Mouse (Mus musculus) neural tube, embryonic 15.5 days (tissue): ENCODE data around the gene Tmem132b. TPM values are rescaled to one million over a fixed set of nuclear protein-coding genes. Genes with fewer than 3 reads are reported as not detected.

Experiments used
- ATAC-seq: fragments of 200-750 bp; cut with Nextera tagmentation; 2 replicates; pipeline ENCODE4 v1.8.0; 2017; ENCODE audit warnings: mild to moderate bottlenecking, moderate TSS enrichment, moderate library complexity; ENCODE audit not compliant: low FRiP score
- H3K27ac ChIP-seq: fragments of 300-500 bp; sonication (generic); replicated peaks from 2 replicates; pipeline ENCODE4 v1.5.1; 2015; ENCODE audit warnings: mild to moderate bottlenecking, inconsistent platforms
- H3K27me3 ChIP-seq: fragments of 300-500 bp; sonication (generic); replicated peaks from 2 replicates; pipeline ENCODE4 v1.6.1; 2015; ENCODE audit warnings: inconsistent platforms
- H3K36me3 ChIP-seq: fragments of 300-500 bp; sonication (generic); 2 replicates; pipeline ENCODE4 v1.6.1; 2015; ENCODE audit warnings: inconsistent platforms
- H3K4me1 ChIP-seq: fragments of 300-500 bp; sonication (generic); 2 replicates; pipeline ENCODE4 v1.6.1; 2015; ENCODE audit warnings: inconsistent platforms
- H3K4me2 ChIP-seq: fragments of 300-500 bp; sonication (generic); 2 replicates; pipeline ENCODE4 v1.6.1; 2015; ENCODE audit warnings: inconsistent platforms, mild to moderate bottlenecking, moderate library complexity
- H3K4me3 ChIP-seq: fragments of 300-500 bp; sonication (generic); replicated peaks from 2 replicates; pipeline ENCODE4 v1.5.1; 2015; ENCODE audit warnings: mild to moderate bottlenecking, inconsistent platforms
- H3K9ac ChIP-seq: fragments of 300-500 bp; sonication (generic); replicated peaks from 2 replicates; pipeline ENCODE4 v1.6.1; 2015; ENCODE audit warnings: mild to moderate bottlenecking, inconsistent platforms
- H3K9me3 ChIP-seq: fragments of 300-500 bp; sonication (generic); replicated peaks from 2 replicates; pipeline ENCODE4 v1.6.1; 2016; ENCODE audit warnings: inconsistent platforms
- WGBS: fragments of 180-500 bp; shearing (Covaris S2); methylation state at CpG from one replicate; pipeline ENCODE4 v1.1.7; 2015; ENCODE audit warnings: mixed read lengths; 5-methylcytosine and 5-hydroxymethylcytosine counted together
- polyA plus RNA-seq: library from polyadenylated mRNA; unstranded; fragments of >200 nt; fragmentation: Nextera tagmentation; extraction: Ambion mirVana; gene quantifications from 2 replicates; pipeline ENCODE4 v1.2.1, GENCODE M21; 2015

The Tmem132b gene
- polyA plus RNA-seq, 1 experiment from 2014 or later, result 5.6 TPM

DNA sequence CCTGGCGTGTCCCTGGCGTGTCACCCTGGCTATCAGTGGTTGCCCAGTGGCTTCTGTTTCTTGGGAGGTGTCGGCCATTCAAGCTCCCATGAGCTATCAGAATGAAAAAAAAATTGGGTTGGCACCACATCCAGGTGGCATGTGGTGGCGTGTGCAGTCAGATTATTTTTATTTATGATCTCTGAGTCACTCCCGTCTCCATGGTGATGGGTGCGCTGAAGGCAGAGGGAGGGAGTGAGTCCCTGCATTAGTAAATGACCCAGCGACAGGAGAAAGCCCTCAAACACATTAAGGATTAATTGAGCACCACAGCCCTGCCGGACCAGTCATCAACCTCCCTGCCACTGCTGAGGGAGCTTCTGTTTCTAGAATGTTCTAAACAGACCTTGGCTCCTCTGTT lies 52.3 kb downstream of the Tmem132b start:
- WGBS, result 54% methylated on average over 8 of the region's 8 CpGs
- no peak for ATAC-seq
- H3K4me2 ChIP-seq, result no peak overlapping the region
- H3K4me1 ChIP-seq, result peaks cover 7% of the 10 kb centered on the region
- no peak overlapping the region for H3K4me3 ChIP-seq
- no peaks in the 10 kb centered on the region for H3K9me3 ChIP-seq
- no peak overlapping the region for H3K27ac ChIP-seq
- H3K9ac ChIP-seq, result no peak overlapping the region
- H3K36me3 ChIP-seq, result no peaks in the 10 kb centered on the region
- no peaks in the 10 kb centered on the region for H3K27me3 ChIP-seq

DNA sequence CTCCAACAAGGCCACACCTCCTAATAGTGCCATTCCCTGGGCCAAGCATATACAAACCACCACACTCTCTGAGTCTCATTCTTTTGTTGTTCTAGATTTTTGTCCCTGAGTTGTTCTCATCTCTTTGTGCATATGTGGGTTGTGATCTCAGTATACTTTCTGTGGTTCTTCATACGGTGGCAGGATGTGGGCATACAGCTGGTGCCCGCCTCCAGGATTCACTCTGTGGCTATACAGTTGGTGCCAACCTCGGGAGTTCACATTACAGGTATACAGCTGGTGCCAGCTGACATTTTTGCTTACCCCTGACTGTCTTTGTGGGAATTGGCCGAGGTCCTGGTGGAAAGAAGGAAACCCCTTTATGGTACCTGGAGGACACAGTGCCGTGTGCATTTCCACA lies 53.6 kb downstream of the Tmem132b start:
- Histone ChIP-seq H3K36me3 (no peaks in the 10 kb centered on the region), H3K27ac (no peak overlapping the region), H3K9me3 (no peaks in the 10 kb centered on the region), H3K4me3 (no peak overlapping the region), H3K4me1 (peaks cover 18% of the 10 kb centered on the region), H3K27me3 (no peaks in the 10 kb centered on the region), H3K4me2 (no peak overlapping the region), H3K9ac (no peak overlapping the region)
- WGBS, result 86% methylated on average over 5 of the region's 5 CpGs
- ATAC-seq, result no peak

DNA sequence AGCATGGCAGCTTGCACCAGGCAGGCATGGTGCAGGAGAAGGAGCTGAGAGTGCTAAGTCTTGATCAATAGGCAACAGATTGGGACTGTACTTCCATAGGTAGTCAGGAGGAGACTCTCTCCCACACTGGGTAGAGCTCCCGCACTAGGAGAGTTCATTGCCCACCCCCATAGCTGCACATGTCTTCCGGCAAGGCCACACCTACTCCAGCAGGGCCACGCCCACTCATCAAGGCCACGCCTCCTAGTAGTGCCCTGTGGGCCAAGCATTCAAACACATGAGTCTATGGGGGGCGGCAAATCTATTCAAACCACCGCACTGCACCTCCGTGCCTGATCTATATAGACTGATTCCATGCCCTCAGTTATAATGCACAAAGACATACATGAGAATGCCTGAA lies 56.6 kb downstream of the Tmem132b start:
- H3K9me3 ChIP-seq, result no peaks in the 10 kb centered on the region
- H3K27me3 ChIP-seq, result no peaks in the 10 kb centered on the region
- no peak overlapping the region for H3K4me2 ChIP-seq
- H3K4me3 ChIP-seq, result no peak overlapping the region
- peaks cover 18% of the 10 kb centered on the region for H3K4me1 ChIP-seq
- ATAC-seq, result no peak
- 74% methylated on average over 7 of the region's 7 CpGs for WGBS
- H3K36me3 ChIP-seq, result no peaks in the 10 kb centered on the region
- no peak overlapping the region for H3K9ac ChIP-seq
- no peak overlapping the region for H3K27ac ChIP-seq

DNA sequence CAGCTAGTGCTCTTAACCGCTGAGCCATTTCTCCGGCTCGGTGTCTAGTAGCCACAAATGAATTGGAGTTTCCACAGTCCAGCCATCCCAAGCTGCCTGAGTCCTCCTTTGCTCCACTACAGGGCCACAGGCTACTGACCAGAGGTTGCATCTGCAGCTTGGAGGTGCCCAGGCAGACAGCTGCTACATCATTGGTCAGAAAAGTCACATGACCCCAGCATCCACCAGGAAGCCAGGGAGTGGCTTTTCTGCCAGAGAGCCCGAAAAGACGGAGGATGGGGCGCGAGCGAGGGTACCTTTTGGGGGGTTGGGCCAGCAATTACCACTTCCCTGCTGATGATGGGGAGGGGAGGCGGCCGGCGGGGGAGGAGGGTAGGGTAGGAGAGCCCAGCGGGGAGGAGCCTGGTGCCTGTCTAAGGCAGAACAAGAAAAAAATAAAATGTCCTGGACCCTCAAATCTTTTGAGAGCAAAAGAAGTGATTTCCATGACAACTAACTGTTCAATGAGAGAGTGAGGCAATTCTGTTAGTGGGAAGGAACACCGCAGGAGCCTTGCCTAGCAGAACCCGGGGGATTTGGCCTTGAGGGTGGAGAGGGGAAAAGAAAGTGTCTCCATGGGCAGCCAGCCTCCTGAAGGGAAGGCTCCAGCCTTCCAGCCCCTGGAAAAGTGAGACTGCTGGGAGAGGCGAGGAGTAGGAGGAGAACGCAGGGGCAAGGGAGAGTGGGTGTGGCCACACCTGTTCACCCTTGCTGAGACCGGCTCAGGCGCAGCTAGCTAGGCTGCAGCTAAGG lies 57.5 kb downstream of the Tmem132b start:
- H3K27me3 ChIP-seq, result no peaks in the 10 kb centered on the region
- peak; percentile 71 for ATAC-seq
- H3K27ac ChIP-seq, result peak overlapping the region; percentile 54; the same call in 1 of the 2 replicates
- peak overlapping the region; percentile 44 for H3K4me3 ChIP-seq
- 4% methylated on average over 18 of the region's 18 CpGs for WGBS
- peak overlapping the region; percentile 38 for H3K9ac ChIP-seq
- peak overlapping the region; percentile 68 for H3K4me2 ChIP-seq
- no peaks in the 10 kb centered on the region for H3K9me3 ChIP-seq
- no peaks in the 10 kb centered on the region for H3K36me3 ChIP-seq
- peaks cover 16% of the 10 kb centered on the region for H3K4me1 ChIP-seq

DNA sequence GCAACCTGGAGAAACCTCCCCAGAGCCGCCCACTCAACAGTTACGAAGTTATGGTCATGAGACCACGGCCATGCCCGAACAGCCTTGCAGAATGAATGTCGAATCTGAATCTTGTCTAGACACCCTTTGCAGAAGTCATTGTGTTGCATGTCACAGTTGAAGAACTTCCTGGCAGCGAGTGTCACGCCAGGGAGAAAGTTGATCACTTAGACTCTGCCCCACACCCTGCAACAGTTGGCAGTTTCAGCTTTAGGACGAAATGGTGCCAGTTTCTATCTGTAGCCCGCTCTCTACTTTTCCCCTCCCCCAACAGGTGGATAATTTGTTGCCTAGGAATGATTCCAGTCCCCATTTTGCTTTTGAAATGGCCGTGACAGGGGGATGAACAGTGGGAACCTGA lies 66.5 kb downstream of the Tmem132b start:
- H3K27ac ChIP-seq, result no peak overlapping the region
- 83% methylated on average over 10 of the region's 10 CpGs for WGBS
- no peak for ATAC-seq

DNA sequence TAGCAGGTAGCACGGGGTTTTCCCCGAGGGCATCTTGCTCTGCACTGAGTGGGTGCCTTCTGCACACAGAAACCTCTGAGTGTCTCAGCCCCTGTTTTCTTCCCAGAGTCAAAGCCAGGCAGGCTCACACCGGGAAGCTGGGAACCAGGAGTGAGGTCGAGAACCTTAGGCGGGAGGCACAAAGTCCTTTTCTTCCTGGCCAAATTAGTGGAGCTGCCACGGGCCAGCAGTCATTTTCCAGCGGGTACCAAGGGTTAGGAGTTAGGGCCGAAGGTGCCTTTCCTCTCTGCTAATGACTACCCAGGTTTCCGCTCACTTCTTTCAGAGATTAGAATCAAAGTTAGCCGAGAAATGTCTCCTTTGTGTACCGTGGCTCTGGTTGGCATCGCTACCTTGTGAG lies 75.6 kb downstream of the Tmem132b start:
- Histone ChIP-seq H3K4me2 (no peak overlapping the region), H3K9me3 (no peaks in the 10 kb centered on the region), H3K9ac (no peak overlapping the region), H3K36me3 (no peaks in the 10 kb centered on the region), H3K27me3 (0 out of 2 replicates have a peak, but pooled peaks cover 3% of the 10 kb centered on the region), H3K4me1 (peaks cover 8% of the 10 kb centered on the region), H3K4me3 (no peak overlapping the region), H3K27ac (no peak overlapping the region)
- ATAC-seq, result no peak
- WGBS, result 77% methylated on average over 12 of the region's 12 CpGs

More for the DNA sequence above, 66.5 kb downstream of the Tmem132b start:
- Histone ChIP-seq H3K4me3 (no peak overlapping the region), H3K27me3 (no peaks in the 10 kb centered on the region), H3K9me3 (no peaks in the 10 kb centered on the region), H3K4me1 (peaks cover 3% of the 10 kb centered on the region; the same call in 1 of the 2 replicates), H3K9ac (no peak overlapping the region), H3K4me2 (no peak overlapping the region), H3K36me3 (no peaks in the 10 kb centered on the region)

DNA sequence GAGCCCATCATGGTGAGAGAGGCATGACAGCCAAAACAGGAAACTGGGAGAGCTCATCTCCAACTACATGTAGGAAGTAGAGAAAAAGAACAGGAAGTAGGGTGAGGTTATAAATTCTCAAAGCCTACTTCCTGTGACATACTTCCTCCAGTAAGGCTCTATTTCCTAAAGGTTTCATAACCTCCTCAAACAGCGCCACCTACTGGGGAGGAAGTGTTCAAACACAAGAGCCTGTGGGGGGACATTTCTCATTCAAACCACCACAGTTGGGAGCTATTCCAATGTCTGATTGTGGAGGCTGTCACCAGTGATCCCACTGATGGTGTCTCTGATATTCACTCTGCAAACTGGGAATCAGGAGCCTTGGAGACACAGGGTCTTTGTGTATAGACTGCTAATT lies 78.4 kb downstream of the Tmem132b start:
- H3K36me3 ChIP-seq, result no peaks in the 10 kb centered on the region
- no peak overlapping the region for H3K4me2 ChIP-seq
- ATAC-seq, result no peak
- H3K9ac ChIP-seq, result no peak overlapping the region
- H3K4me1 ChIP-seq, result peaks cover 8% of the 10 kb centered on the region
- WGBS, result 75% methylated on average over 1 of the region's 1 CpGs
- H3K27me3 ChIP-seq, result 0 out of 2 replicates have a peak, but pooled peaks cover 3% of the 10 kb centered on the region
- no peak overlapping the region for H3K4me3 ChIP-seq
- H3K9me3 ChIP-seq, result no peaks in the 10 kb centered on the region
- H3K27ac ChIP-seq, result no peak overlapping the region

DNA sequence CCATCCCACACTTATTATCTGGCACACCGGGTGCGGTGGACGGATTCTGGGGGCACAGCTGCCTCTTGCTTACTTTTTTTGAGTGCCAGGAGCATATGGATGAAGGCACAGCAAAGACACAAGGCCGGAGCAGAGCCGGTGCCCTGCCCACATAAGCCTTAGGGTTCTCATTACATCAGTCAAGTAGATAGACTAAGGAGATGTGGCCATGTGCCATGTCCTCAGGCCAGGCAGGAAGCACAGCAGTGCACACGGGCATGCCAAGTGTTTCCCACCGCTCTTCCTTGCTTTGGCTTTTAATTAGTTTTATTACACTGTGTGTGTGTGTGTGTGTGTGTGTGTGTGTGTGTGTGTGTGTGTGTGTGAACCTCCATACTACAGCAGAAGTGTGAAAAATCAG lies 80.9 kb downstream of the Tmem132b start:
- no peak overlapping the region for H3K27ac ChIP-seq
- no peaks in the 10 kb centered on the region for H3K36me3 ChIP-seq
- H3K9ac ChIP-seq, result no peak overlapping the region
- peaks cover 8% of the 10 kb centered on the region for H3K4me1 ChIP-seq
- H3K27me3 ChIP-seq, result 0 out of 2 replicates have a peak, but pooled peaks cover 3% of the 10 kb centered on the region
- H3K4me3 ChIP-seq, result no peak overlapping the region
- 74% methylated on average over 7 of the region's 7 CpGs for WGBS
- no peaks in the 10 kb centered on the region for H3K9me3 ChIP-seq
- no peak overlapping the region for H3K4me2 ChIP-seq
- ATAC-seq, result no peak

DNA sequence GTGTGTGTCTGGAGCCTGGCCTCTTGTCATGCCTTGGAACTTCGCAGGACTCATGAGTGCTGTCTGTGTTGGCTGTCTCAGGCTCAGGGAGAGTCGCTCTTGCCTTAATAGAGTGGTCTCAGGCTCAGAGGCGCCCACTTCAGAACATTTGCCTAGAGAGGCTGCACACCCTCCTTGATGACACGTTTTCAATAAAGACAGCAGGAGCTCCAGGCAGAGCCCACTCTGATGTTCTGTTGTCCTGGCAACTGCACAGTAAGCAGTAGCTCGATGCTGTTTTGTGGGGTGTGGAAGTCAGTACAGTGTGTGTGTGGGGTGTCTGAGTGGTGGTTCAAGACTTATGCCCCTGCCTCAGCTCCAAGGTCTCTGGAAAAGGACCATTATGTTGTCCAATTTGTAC lies 81.6 kb downstream of the Tmem132b start:
- ATAC-seq, result no peak
- 60% methylated on average over 5 of the region's 5 CpGs for WGBS
- no peak overlapping the region for H3K9ac ChIP-seq

DNA sequence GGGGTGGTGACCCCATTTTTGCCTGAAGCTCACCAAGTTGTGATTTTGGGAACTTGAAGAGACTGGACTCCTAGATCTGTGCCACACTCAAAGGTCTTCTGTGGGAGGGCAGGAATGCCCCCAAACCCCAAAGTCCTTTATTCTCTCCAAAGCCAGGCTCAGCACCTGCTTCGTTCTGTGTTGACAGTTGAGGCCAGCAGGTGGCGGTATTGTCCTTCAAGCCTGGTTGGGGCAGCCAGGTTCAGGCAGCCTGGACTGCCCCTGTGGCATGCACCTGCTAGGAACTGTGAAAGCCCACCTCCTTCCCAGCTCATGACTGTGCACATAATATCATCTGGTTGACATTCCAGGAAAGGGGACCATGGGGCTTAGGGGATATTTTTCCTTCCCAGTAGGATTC lies 82.8 kb downstream of the Tmem132b start:
- Histone ChIP-seq H3K9me3 (no peaks in the 10 kb centered on the region; the same call in 1 of the 2 replicates), H3K9ac (no peak overlapping the region), H3K36me3 (no peaks in the 10 kb centered on the region), H3K27me3 (no peaks in the 10 kb centered on the region), H3K4me1 (peaks cover 2% of the 10 kb centered on the region; the same call in 1 of the 2 replicates), H3K4me2 (no peak overlapping the region), H3K27ac (no peak overlapping the region), H3K4me3 (no peak overlapping the region)
- 42% methylated on average over 2 of the region's 2 CpGs for WGBS
- no peak for ATAC-seq

More for the DNA sequence above, 81.6 kb downstream of the Tmem132b start:
- Histone ChIP-seq H3K36me3 (no peaks in the 10 kb centered on the region), H3K27me3 (0 out of 2 replicates have a peak, but pooled peaks cover 1% of the 10 kb centered on the region), H3K4me2 (no peak overlapping the region), H3K27ac (no peak overlapping the region), H3K4me1 (peaks cover 8% of the 10 kb centered on the region), H3K4me3 (no peak overlapping the region), H3K9me3 (no peaks in the 10 kb centered on the region; the same call in 1 of the 2 replicates)

DNA sequence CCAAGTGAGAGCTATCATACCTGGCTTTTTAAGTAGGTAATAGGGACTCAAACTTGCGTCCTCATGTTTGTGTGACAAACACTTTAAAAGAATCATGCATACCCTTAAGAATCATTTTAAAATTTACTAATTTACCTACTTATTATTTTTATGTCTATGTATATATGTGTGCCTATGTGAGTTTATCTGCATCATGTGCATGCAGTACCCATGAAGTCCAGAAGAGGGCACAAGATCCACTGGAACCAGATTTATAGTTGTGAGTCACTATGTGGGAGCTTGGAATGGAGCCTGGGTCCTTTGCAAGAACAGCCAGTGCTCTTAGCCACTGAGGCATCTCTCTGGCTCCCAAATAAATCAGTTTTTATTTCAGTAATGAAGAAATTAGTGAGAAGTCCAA lies 85.5 kb downstream of the Tmem132b start:
- Histone ChIP-seq H3K4me2 (no peak overlapping the region), H3K27me3 (no peaks in the 10 kb centered on the region), H3K27ac (no peak overlapping the region), H3K36me3 (no peaks in the 10 kb centered on the region), H3K9me3 (no peaks in the 10 kb centered on the region; the same call in 1 of the 2 replicates), H3K9ac (no peak overlapping the region), H3K4me1 (no peaks in the 10 kb centered on the region), H3K4me3 (no peak overlapping the region)
- 100% methylated on average over 1 of the region's 1 CpGs for WGBS
- ATAC-seq, result no peak

DNA sequence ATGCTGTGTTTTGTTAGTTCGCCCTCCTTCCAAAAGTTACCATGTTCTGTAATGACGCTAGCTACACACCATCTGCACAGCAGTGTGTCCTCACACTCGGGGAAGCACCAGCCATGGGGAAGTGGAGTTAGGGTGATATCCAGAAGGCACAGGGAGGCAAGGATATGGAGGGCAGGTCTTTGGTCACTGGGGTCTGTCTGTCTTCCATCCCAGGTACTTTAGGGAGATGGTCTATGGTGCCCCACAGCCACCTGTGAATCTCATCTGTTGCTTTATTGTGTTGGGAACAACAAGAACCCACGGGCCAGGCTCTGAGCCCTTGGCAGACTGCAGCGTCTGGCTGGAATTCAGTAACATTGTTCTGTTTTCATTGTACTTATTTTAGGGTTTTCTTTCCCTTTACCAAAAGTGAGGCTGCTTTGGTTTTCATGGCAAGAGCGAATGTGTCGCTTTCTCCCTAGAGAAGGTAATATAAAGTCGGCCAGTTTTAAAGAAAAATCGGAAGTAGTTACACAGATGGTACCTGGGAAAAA lies 96.3 kb downstream of the Tmem132b start:
- WGBS, result 87% methylated on average over 9 of the region's 9 CpGs
- Histone ChIP-seq H3K9ac (no peak overlapping the region), H3K4me3 (no peak overlapping the region), H3K4me2 (no peak overlapping the region), H3K27ac (no peak overlapping the region), H3K4me1 (no peaks in the 10 kb centered on the region), H3K9me3 (no peaks in the 10 kb centered on the region), H3K36me3 (peaks cover 3% of the 10 kb centered on the region), H3K27me3 (no peaks in the 10 kb centered on the region)
- ATAC-seq, result no peak
